Mouse (Mus musculus) liver, embryonic 13.5 days (tissue): Measurements from ENCODE around the gene Adssl1. TPM values are rescaled to one million over a fixed set of nuclear protein-coding genes. Genes with fewer than 3 reads are reported as not detected.
A peak's percentile ranks its signal among the peaks of the same experiment; 100 is the strongest.

Experiments used
- ATAC-seq: fragments of 200-750 bp; cut with Nextera tagmentation; 2 replicates; pipeline ENCODE4 v1.8.0; 2017; ENCODE audit warnings: low read depth, mild to moderate bottlenecking, moderate number of reproducible peaks, moderate library complexity
- DNase-seq: peaks from one replicate; pipeline ENCODE4 v3.0.0; 2022
- H3K27ac ChIP-seq: fragments of 300-500 bp; sonication (generic); 2 replicates; pipeline ENCODE4 v1.5.1; 2015; ENCODE audit warnings: moderate library complexity, mild to moderate bottlenecking, inconsistent platforms
- H3K27me3 ChIP-seq: fragments of 300-500 bp; sonication (generic); 2 replicates; pipeline ENCODE4 v1.6.1; 2015; ENCODE audit warnings: mild to moderate bottlenecking, inconsistent platforms
- H3K36me3 ChIP-seq: fragments of 300-500 bp; sonication (generic); 2 replicates; pipeline ENCODE4 v1.6.1; 2015; ENCODE audit warnings: mild to moderate bottlenecking, inconsistent platforms
- H3K4me1 ChIP-seq: fragments of 300-500 bp; sonication (generic); replicated peaks from 2 replicates; pipeline ENCODE4 v1.6.1; 2015; ENCODE audit warnings: inconsistent platforms
- H3K4me2 ChIP-seq: fragments of 300-500 bp; sonication (generic); 2 replicates; pipeline ENCODE4 v1.6.1; 2015; ENCODE audit warnings: inconsistent platforms, mild to moderate bottlenecking, moderate library complexity
- H3K4me3 ChIP-seq: fragments of 300-500 bp; sonication (generic); replicated peaks from 2 replicates; pipeline ENCODE4 v1.5.1; 2015; ENCODE audit warnings: mild to moderate bottlenecking, inconsistent platforms
- H3K9ac ChIP-seq: fragments of 300-500 bp; sonication (generic); 2 replicates; pipeline ENCODE4 v1.6.1; 2015; ENCODE audit warnings: mild to moderate bottlenecking, inconsistent platforms
- H3K9me3 ChIP-seq: fragments of 300-500 bp; sonication (generic); replicated peaks from 2 replicates; pipeline ENCODE4 v1.6.1; 2016; ENCODE audit warnings: inconsistent platforms
- WGBS: fragments of 180-500 bp; shearing (Covaris S2); methylation state at CpG from one replicate; pipeline ENCODE4 v1.1.7; 2015; ENCODE audit not compliant: insufficient replicate concordance; 5-methylcytosine and 5-hydroxymethylcytosine counted together
- polyA plus RNA-seq: library from polyadenylated mRNA; unstranded; fragments of >200 nt; fragmentation: Nextera tagmentation; extraction: Ambion mirVana; gene quantifications from 2 replicates; pipeline ENCODE4 v1.2.1, GENCODE M21; 2015

Adssl1 gene
- 6.7 and 7.5 TPM in 2 replicates for polyA plus RNA-seq

- under 1% methylated on average over 54 of the region's 56 CpGs for WGBS
- no peaks in the 10 kb centered on the region for H3K9me3 ChIP-seq
- H3K4me2 ChIP-seq, result peak within 1 kb of the TSS; percentile 87
- peak within 1 kb of the TSS; percentile 59 for H3K4me3 ChIP-seq
- H3K27ac ChIP-seq, result peak within 1 kb of the TSS; percentile 55
- DNase-seq, result peak; percentile 26
- peaks cover 35% of the 10 kb centered on the region for H3K27me3 ChIP-seq
- H3K9ac ChIP-seq, result peak within 1 kb of the TSS; percentile 72
- peaks cover 67% of the 10 kb centered on the region for H3K4me1 ChIP-seq
- ATAC-seq, result peak; percentile 45
- H3K36me3 ChIP-seq, result no peaks in the 10 kb centered on the region; the same call in 1 of the 2 replicates
Measured at GRCm38 (mm10) chr12:112619686-112620353, at the start of gene Adssl1. Gene Adssl1, plus strand, starts transcription at chr12:112620045.

- WGBS, result 72% methylated on average over 8 of the region's 8 CpGs
- H3K4me3 ChIP-seq, result no peak overlapping the region
Measured at GRCm38 (mm10) chr12:112570160-112570559, 49.7 kb upstream of the Adssl1 start.

GRCm38 (mm10) chr12:112571064-112571463 lies 48.8 kb upstream of the Adssl1 start:
- Histone ChIP-seq H3K27me3 (no peaks in the 10 kb centered on the region; the same call in 1 of the 2 replicates), H3K9me3 (no peaks in the 10 kb centered on the region), H3K9ac (no peak overlapping the region), H3K27ac (no peak overlapping the region), H3K4me3 (no peak overlapping the region), H3K4me1 (0 out of 2 replicates have a peak, but pooled peaks cover 5% of the 10 kb centered on the region), H3K36me3 (no peaks in the 10 kb centered on the region), H3K4me2 (no peak overlapping the region)
- DNase-seq (no peak), ATAC-seq (no peak)
- 41% methylated on average over 6 of the region's 6 CpGs for WGBS

More at GRCm38 (mm10) chr12:112570160-112570559, 49.7 kb upstream of the Adssl1 start:
- H3K4me2 ChIP-seq, result no peak overlapping the region
- H3K27me3 ChIP-seq, result no peaks in the 10 kb centered on the region; the same call in 1 of the 2 replicates
- no peak overlapping the region for H3K9ac ChIP-seq
- H3K4me1 ChIP-seq, result no peaks in the 10 kb centered on the region
- H3K9me3 ChIP-seq, result no peaks in the 10 kb centered on the region
- H3K27ac ChIP-seq, result no peak overlapping the region
- DNase-seq (no peak), ATAC-seq (no peak)
- H3K36me3 ChIP-seq, result no peaks in the 10 kb centered on the region

GRCm38 (mm10) chr12:112575274-112575986 lies 44.4 kb upstream of the Adssl1 start:
- H3K4me1 ChIP-seq, result peaks cover 30% of the 10 kb centered on the region
- H3K4me2 ChIP-seq, result no peak overlapping the region
- ATAC-seq, result no peak

GRCm38 (mm10) chr12:112576341-112576740 lies 43.5 kb upstream of the Adssl1 start:
- WGBS, result 46% methylated on average over 6 of the region's 6 CpGs
- Histone ChIP-seq H3K27me3 (no peaks in the 10 kb centered on the region), H3K36me3 (no peaks in the 10 kb centered on the region), H3K9me3 (no peaks in the 10 kb centered on the region), H3K9ac (no peak overlapping the region), H3K27ac (peak overlapping the region; percentile 75), H3K4me1 (peaks cover 39% of the 10 kb centered on the region), H3K4me2 (no peak overlapping the region), H3K4me3 (no peak overlapping the region)
- DNase-seq (no peak), ATAC-seq (no peak)

More at GRCm38 (mm10) chr12:112575274-112575986, 44.4 kb upstream of the Adssl1 start:
- no peak for DNase-seq
- WGBS, result 54% methylated on average over 8 of the region's 8 CpGs
- Histone ChIP-seq H3K9ac (no peak overlapping the region), H3K27me3 (no peaks in the 10 kb centered on the region; the same call in 1 of the 2 replicates), H3K36me3 (no peaks in the 10 kb centered on the region), H3K9me3 (no peaks in the 10 kb centered on the region), H3K27ac (no peak overlapping the region), H3K4me3 (no peak overlapping the region)

GRCm38 (mm10) chr12:112576749-112577148 lies 43.1 kb upstream of the Adssl1 start:
- H3K4me3 ChIP-seq, result no peak overlapping the region
- peak overlapping the region; percentile 75 for H3K27ac ChIP-seq
- H3K27me3 ChIP-seq, result no peaks in the 10 kb centered on the region
- H3K4me1 ChIP-seq, result peaks cover 43% of the 10 kb centered on the region
- ATAC-seq (no peak), DNase-seq (no peak)
- no peak overlapping the region for H3K9ac ChIP-seq
- WGBS, result 33% methylated on average over 3 of the region's 3 CpGs
- H3K36me3 ChIP-seq, result no peaks in the 10 kb centered on the region
- H3K9me3 ChIP-seq, result no peaks in the 10 kb centered on the region
- H3K4me2 ChIP-seq, result no peak overlapping the region

GRCm38 (mm10) chr12:112578296-112579090 lies 41.4 kb upstream of the Adssl1 start:
- no peak for ATAC-seq
- H3K27ac ChIP-seq, result no peak overlapping the region
- H3K4me1 ChIP-seq, result peaks cover 47% of the 10 kb centered on the region

GRCm38 (mm10) chr12:112579430-112579829 lies 40.4 kb upstream of the Adssl1 start:
- WGBS, result 56% methylated on average over 5 of the region's 5 CpGs
- Histone ChIP-seq H3K36me3 (no peaks in the 10 kb centered on the region), H3K9me3 (no peaks in the 10 kb centered on the region), H3K4me2 (no peak overlapping the region), H3K4me1 (peaks cover 47% of the 10 kb centered on the region), H3K9ac (no peak overlapping the region), H3K4me3 (no peak overlapping the region), H3K27me3 (no peaks in the 10 kb centered on the region), H3K27ac (0 out of 2 replicates have a peak overlapping the region, but pooled peaks have one; percentile 13)
- no peak for DNase-seq
- no peak for ATAC-seq

More at GRCm38 (mm10) chr12:112578296-112579090, 41.4 kb upstream of the Adssl1 start:
- no peaks in the 10 kb centered on the region for H3K9me3 ChIP-seq
- no peak overlapping the region for H3K4me3 ChIP-seq
- WGBS, result 59% methylated on average over 6 of the region's 6 CpGs
- no peaks in the 10 kb centered on the region for H3K36me3 ChIP-seq
- H3K9ac ChIP-seq, result no peak overlapping the region
- DNase-seq, result no peak
- H3K27me3 ChIP-seq, result no peaks in the 10 kb centered on the region
- H3K4me2 ChIP-seq, result no peak overlapping the region

GRCm38 (mm10) chr12:112579926-112580325 lies 39.9 kb upstream of the Adssl1 start:
- WGBS, result 68% methylated on average over 8 of the region's 8 CpGs

GRCm38 (mm10) chr12:112581113-112581512 lies 38.7 kb upstream of the Adssl1 start:
- H3K4me3 ChIP-seq, result no peak overlapping the region
- no peak overlapping the region for H3K27ac ChIP-seq
- no peaks in the 10 kb centered on the region for H3K36me3 ChIP-seq
- H3K4me2 ChIP-seq, result no peak overlapping the region
- no peaks in the 10 kb centered on the region for H3K9me3 ChIP-seq
- H3K27me3 ChIP-seq, result no peaks in the 10 kb centered on the region
- no peak for DNase-seq
- H3K4me1 ChIP-seq, result peaks cover 53% of the 10 kb centered on the region
- no peak overlapping the region for H3K9ac ChIP-seq
- ATAC-seq, result no peak
- 44% methylated on average over 3 of the region's 3 CpGs for WGBS

More at GRCm38 (mm10) chr12:112579926-112580325, 39.9 kb upstream of the Adssl1 start:
- Histone ChIP-seq H3K9me3 (no peaks in the 10 kb centered on the region), H3K9ac (no peak overlapping the region), H3K4me1 (peaks cover 47% of the 10 kb centered on the region), H3K4me3 (no peak overlapping the region), H3K27me3 (no peaks in the 10 kb centered on the region), H3K4me2 (no peak overlapping the region), H3K27ac (no peak overlapping the region), H3K36me3 (no peaks in the 10 kb centered on the region)
- ATAC-seq (no peak), DNase-seq (no peak)

- no peak for ATAC-seq
- H3K27me3 ChIP-seq, result peaks cover 31% of the 10 kb centered on the region
- H3K4me1 ChIP-seq, result peaks cover 61% of the 10 kb centered on the region
- WGBS, result 77% methylated on average over 7 of the region's 7 CpGs
- no peak for DNase-seq
- H3K9me3 ChIP-seq, result no peaks in the 10 kb centered on the region
- H3K27ac ChIP-seq, result no peak overlapping the region
- no peak overlapping the region for H3K4me3 ChIP-seq
- no peak overlapping the region for H3K9ac ChIP-seq
- H3K4me2 ChIP-seq, result no peak overlapping the region
- H3K36me3 ChIP-seq, result no peaks in the 10 kb centered on the region
Measured at GRCm38 (mm10) chr12:112584954-112585353, 34.9 kb upstream of the Adssl1 start.
